Mouse (Mus musculus) cortical plate, adult 2 months (tissue): ENCODE measurements around the gene Fam72a. TPM values are rescaled to one million over a fixed set of nuclear protein-coding genes. Genes with fewer than 3 reads are reported as not detected.
A peak's percentile ranks its signal among the peaks of the same experiment; 100 is the strongest.

Source experiments
- H3K27ac ChIP-seq: fragments of 200-500 bp; 2 replicates; pipeline ENCODE4 v1.5.1; 2012; ENCODE audit warnings: low read length, control low read depth, inconsistent platforms; ENCODE audit not compliant: insufficient read depth
- H3K4me1 ChIP-seq: fragments of 200-500 bp; 2 replicates; pipeline ENCODE4 v1.6.1; 2011; ENCODE audit warnings: low read length; ENCODE audit not compliant: control insufficient read depth, insufficient read depth
- H3K4me3 ChIP-seq: fragments of 200-500 bp; 2 replicates; pipeline ENCODE4 v1.5.1; 2011; ENCODE audit warnings: mild to moderate bottlenecking, low read length, control low read depth; ENCODE audit not compliant: insufficient read depth
- CTCF ChIP-seq: fragments of 200-500 bp; IDR thresholded peaks from 2 replicates; pipeline ENCODE4 v1.5.1; 2011; ENCODE audit warnings: mild to moderate bottlenecking, control low read depth, low read length; ENCODE audit not compliant: insufficient read depth; ENCODE audit errors: extremely low read depth
- POLR2A ChIP-seq: fragments of 200-500 bp; IDR thresholded peaks from 2 replicates; pipeline ENCODE4 v1.6.1; 2011; ENCODE audit warnings: mild to moderate bottlenecking, low read length, control low read depth; ENCODE audit not compliant: insufficient read depth; ENCODE audit errors: extremely low read depth
- polyA plus RNA-seq: library from polyadenylated mRNA; depleted of rRNA; stranded (reverse); fragments of >200 nt; gene quantifications from 2 replicates; pipeline ENCODE4 v1.2.3, GENCODE M21; 2012

The Fam72a gene
- polyA plus RNA-seq, 1 experiment: 1.0 TPM

DNA sequence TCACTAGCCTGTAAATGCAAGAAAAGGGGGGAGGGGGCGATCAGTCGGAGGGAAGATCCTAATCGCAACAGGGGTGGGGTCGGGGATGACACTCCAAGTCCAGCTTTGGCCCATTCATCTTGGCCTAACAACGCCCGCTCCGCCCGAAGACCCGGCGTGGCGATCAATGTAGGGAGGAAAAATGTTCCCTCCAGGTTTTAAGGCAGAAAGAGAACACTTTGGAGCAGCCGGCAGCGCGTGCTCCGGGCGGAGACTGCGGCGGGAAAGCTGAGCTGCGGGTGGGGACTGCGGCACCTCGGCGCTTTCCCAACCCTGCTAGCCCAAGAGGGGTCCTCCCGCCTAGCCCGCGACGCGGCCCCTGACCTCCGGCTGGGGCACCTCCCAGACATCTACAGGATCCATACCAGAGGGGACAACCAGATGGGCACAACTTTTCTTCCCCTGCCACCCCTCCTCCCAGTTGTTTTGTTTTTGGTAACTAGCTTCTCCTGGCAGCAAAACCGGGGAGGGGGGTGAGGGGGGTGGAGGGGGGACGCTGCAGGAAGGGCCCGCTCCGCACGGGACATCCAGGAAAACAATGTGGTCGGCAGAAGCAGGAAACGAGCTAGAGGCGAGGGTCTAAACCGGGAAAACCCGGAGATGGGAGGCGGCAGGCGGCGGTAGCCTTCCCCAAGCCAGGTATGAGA is 2.0 kb upstream of the Fam72a start:
- Histone ChIP-seq H3K27ac (peak overlapping the region; percentile 79), H3K4me1 (peaks cover 3% of the 10 kb centered on the region), H3K4me3 (peak overlapping the region; percentile 93)
- TF ChIP-seq POLR2A (no peak), CTCF (no peak)

GRCm38 (mm10) chr1:131526371-131527270 is 1.1 kb upstream of the Fam72a start:
- peaks cover 3% of the 10 kb centered on the region for H3K4me1 ChIP-seq
- H3K27ac ChIP-seq: peak overlapping the region; percentile 79
- TF ChIP-seq CTCF: no peak
- no peak; the same call in 1 of the 2 replicates for TF ChIP-seq POLR2A
- peak overlapping the region; percentile 93 for H3K4me3 ChIP-seq

DNA sequence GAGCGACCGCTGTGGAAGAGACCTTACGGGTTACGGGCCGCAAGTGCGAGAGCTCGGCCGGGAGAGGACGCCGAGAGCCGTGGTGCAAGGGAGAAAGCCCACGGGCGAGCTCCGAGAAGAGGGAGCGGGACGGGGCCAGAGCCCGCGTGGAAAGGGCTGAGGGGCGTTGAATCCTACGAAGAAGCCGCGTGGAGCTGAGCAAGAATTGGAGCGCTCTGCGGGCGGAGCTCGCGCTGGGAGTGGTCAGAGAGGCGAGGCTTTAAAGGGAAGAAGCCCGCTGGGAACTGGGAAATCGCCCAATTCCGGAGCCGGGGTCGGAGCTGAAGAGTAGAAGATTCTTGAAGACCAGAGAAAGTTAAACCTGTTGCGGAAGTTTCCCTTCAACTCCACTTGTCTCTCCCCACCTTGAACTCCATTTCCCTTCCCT is 391 bp downstream of the Fam72a start:
- TF ChIP-seq POLR2A (no peak; the same call in 1 of the 2 replicates), CTCF (no peak)
- Histone ChIP-seq H3K4me3 (peak overlapping the region; percentile 52), H3K4me1 (no peaks in the 10 kb centered on the region; the same call in none of the 2 replicates), H3K27ac (no peak overlapping the region)

- TF ChIP-seq CTCF (no peak), POLR2A (no peak)
- Histone ChIP-seq H3K4me3 (peak overlapping the region; percentile 52; the same call in 1 of the 2 replicates), H3K27ac (no peak overlapping the region), H3K4me1 (no peaks in the 10 kb centered on the region; the same call in none of the 2 replicates)
Observed at GRCm38 (mm10) chr1:131528561-131529166, 961 bp downstream of the Fam72a start.

DNA sequence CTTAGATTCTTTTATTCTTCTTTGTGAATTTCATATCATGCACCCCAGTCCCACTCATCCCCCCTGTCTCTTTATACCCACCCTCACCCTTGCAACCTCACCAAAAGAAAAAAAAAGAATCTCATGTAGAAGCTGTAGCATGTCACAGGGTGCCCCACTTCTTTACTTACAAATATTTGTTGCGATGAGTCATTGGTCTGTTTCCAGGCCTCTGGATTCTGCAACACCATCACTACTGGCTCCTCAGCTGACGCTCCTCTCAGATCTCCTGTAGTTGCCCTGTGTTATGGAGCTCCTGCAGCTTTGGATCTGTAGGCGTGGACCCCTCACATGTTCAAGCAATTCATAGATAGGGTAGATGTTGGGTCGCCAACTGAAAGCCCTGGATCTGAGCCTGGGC is 12.1 kb downstream of the Fam72a start:
- no peak overlapping the region for H3K27ac ChIP-seq
- no peak overlapping the region for H3K4me3 ChIP-seq
- H3K4me1 ChIP-seq: no peaks in the 10 kb centered on the region
- TF ChIP-seq CTCF (no peak), POLR2A (no peak)

DNA sequence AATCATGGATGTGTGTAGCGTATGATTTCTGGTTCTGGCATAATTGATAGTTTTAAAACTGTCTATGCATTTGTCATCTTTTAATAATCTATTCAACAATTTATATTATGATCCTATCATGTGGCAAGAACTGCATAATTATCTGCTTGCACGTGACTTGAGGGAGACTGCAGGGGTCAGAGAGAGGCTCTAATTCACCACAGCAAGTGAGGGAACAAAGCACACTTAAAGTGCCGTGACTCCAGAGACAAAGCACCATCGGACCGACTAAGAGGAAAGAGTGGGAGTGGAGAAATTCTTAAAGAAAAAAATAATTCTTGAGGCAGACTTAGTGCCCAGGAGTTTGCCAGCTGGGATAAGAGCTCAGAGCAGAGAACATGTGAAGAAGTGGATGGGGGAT is 13.1 kb downstream of the Fam72a start:
- Histone ChIP-seq H3K27ac (no peak overlapping the region), H3K4me1 (no peaks in the 10 kb centered on the region), H3K4me3 (no peak overlapping the region)
- TF ChIP-seq POLR2A: no peak
- TF ChIP-seq CTCF: no peak

GRCm38 (mm10) chr1:131541431-131541830 is 13.7 kb downstream of the Fam72a start:
- Histone ChIP-seq H3K4me3 (no peak overlapping the region), H3K4me1 (no peaks in the 10 kb centered on the region), H3K27ac (no peak overlapping the region)
- TF ChIP-seq POLR2A: no peak
- no peak for TF ChIP-seq CTCF

GRCm38 (mm10) chr1:131541903-131542302 is 14.2 kb downstream of the Fam72a start:
- Histone ChIP-seq H3K4me3 (no peak overlapping the region), H3K27ac (no peak overlapping the region), H3K4me1 (no peaks in the 10 kb centered on the region)
- TF ChIP-seq CTCF: no peak
- TF ChIP-seq POLR2A: no peak

- Histone ChIP-seq H3K27ac (no peak overlapping the region), H3K4me3 (no peak overlapping the region)
- TF ChIP-seq POLR2A (no peak), CTCF (no peak)
Observed at GRCm38 (mm10) chr1:131543886-131544565, 16.3 kb downstream of the Fam72a start.

More at GRCm38 (mm10) chr1:131543886-131544565, 16.3 kb downstream of the Fam72a start:
- H3K4me1 ChIP-seq: no peaks in the 10 kb centered on the region; the same call in 1 of the 2 replicates
